Mouse (Mus musculus): ENCODE results near the gene Iqsec1. TPM values are rescaled to one million over a fixed set of nuclear protein-coding genes. Genes with fewer than 3 reads are reported as not detected.

Gene Iqsec1
- polyA plus RNA-seq, 1 experiment = 230 TPM

DNA sequence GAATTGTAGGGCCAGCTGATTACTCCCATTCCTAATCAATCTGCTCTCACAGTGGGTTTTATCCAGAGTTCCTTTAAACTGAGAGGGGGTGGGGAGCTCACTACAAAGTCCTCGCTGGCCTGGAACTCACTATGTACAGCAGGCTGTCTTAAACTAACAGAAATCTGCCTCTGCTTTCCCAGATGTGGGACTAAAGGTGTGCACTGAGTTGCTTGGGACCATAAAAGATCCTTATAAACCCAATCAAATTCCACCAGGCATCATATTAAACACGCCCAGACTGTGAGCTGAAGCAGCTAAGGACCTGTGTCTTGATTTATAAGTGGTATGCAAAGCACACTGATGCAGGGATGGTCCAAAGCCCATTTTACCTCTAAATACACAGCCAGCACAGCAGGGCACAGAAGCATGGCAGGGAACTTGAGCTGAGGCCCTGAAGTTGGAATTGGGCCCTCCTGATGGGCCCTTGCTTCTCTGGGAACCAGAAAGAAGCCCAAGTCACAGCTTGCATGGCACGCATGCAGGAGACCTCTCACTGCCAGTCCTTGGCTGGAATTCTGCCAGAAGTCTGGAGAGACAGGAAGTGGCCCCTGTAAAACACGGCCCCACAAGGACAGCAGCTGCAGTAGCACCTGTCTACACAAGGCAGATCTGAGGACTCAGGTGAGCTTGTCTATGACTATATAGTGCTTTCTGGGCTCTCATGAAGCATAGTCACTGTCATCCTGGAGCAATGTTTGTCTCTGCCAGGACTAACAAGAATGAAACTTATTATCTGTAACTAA lies 68.7 kb downstream of the Iqsec1 start:
- H3K36me3 ChIP-seq (ENCODE audit: control insufficient read depth, insufficient read depth, low read length) = no peaks in the 10 kb centered on the region
- WGBS = 47% methylated on average over 4 of the region's 4 CpGs
- DNase-seq (ENCODE audit: low read depth in 1 of 2, low spot score in 2 of 2) = no peak
- H3K27me3 ChIP-seq (ENCODE audit: control insufficient read depth, insufficient read depth, low read length) = no peaks in the 10 kb centered on the region
- no peak overlapping the region for H3K27ac ChIP-seq (ENCODE audit: insufficient read depth, low read length)
- H3K4me3 ChIP-seq (ENCODE audit: extremely low read depth, insufficient read depth, insufficient read length) = no peak overlapping the region
- no peak for TF ChIP-seq CTCF (IDR thresholded peaks at IDR 0.05; ENCODE audit: extremely low read depth, insufficient read depth, insufficient read length, insufficient replicate concordance)
- no peaks in the 10 kb centered on the region for H3K4me1 ChIP-seq (ENCODE audit: control insufficient read depth, insufficient read depth, insufficient read length)

DNA sequence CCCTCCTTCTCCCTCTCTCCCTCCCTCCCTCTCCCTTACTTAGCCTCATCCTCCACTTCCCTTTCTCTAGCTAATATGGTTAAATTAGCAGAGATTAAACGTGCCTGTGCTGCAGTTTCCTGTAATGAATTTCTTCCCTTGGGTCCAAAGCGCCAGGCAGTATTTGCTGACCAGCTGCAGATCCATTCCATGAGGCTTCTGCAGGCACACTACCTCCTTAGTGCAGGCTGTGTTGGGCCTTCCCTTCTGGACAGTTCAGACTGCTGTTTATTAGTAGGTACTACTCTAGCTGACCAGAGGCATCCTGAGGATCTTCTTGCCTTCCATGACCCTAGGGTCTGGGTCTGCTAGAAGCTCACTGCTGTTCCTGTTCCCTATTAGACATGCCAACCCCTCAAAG lies 72.9 kb downstream of the Iqsec1 start:
- H3K36me3 ChIP-seq (ENCODE audit: control insufficient read depth, insufficient read depth, low read length) = no peaks in the 10 kb centered on the region
- no peaks in the 10 kb centered on the region for H3K4me1 ChIP-seq (ENCODE audit: control insufficient read depth, insufficient read depth, insufficient read length)
- no peak for DNase-seq (ENCODE audit: low read depth in 1 of 2, low spot score in 2 of 2)
- no peaks in the 10 kb centered on the region for H3K27me3 ChIP-seq (ENCODE audit: control insufficient read depth, insufficient read depth, low read length)
- no peak overlapping the region for H3K4me3 ChIP-seq (ENCODE audit: extremely low read depth, insufficient read depth, insufficient read length)
- TF ChIP-seq POLR2A (IDR thresholded peaks at IDR 0.05; ENCODE audit: low read depth, low read length) (no peak), CTCF (IDR thresholded peaks at IDR 0.05; ENCODE audit: extremely low read depth, insufficient read depth, insufficient read length, insufficient replicate concordance) (no peak)
- H3K27ac ChIP-seq (ENCODE audit: insufficient read depth, low read length) = no peak overlapping the region
- WGBS = 42% methylated on average over 2 of the region's 2 CpGs

DNA sequence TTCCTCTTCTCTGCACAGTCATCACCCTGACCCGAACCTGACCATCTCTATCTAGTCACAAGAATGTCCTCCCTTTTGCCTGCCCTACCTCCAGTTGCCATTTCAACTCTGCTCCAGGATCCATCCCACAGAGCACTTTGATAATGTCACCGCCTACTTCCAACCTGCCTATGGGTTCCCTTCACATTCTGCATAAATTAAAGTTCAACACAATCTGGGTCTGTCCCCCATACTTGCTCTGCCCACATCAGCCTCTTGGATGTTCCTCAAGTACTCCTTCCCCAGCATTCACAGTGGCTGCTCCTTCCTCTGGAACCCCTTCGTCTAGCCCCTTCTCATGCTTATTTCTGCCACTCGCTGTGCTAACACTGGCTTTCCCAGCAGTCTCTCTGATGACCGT lies 74.7 kb downstream of the Iqsec1 start:
- no peak for TF ChIP-seq POLR2A (IDR thresholded peaks at IDR 0.05; ENCODE audit: low read depth, low read length)
- TF ChIP-seq CTCF (IDR thresholded peaks at IDR 0.05; ENCODE audit: extremely low read depth, insufficient read depth, insufficient read length, insufficient replicate concordance) = no peak
- Histone ChIP-seq H3K27ac (ENCODE audit: insufficient read depth, low read length) (no peak overlapping the region), H3K27me3 (ENCODE audit: control insufficient read depth, insufficient read depth, low read length) (no peaks in the 10 kb centered on the region), H3K4me3 (ENCODE audit: extremely low read depth, insufficient read depth, insufficient read length) (no peak overlapping the region), H3K36me3 (ENCODE audit: control insufficient read depth, insufficient read depth, low read length) (no peaks in the 10 kb centered on the region), H3K4me1 (ENCODE audit: control insufficient read depth, insufficient read depth, insufficient read length) (no peaks in the 10 kb centered on the region)
- 87% methylated on average over 5 of the region's 5 CpGs for WGBS
- DNase-seq (ENCODE audit: low read depth in 1 of 2, low spot score in 2 of 2) = no peak

DNA sequence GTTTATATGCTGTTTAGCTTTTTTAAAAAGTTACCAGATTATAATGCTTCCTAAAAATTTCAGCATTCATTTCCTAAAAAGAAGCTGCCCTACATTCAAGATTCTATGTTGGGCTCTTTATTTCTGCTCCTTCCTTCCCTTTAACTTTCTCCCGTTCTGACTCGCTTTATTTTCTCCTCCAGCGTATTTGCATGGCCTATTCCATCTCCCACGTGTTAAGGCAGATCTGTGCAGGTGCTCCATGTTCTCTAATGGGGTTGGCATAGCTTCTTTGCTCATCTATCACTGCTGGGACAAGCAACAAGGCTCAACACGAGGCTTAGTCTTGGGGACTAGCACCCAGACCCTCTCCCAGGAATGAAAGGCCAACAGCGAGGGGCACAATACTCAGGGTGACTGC lies 75.7 kb downstream of the Iqsec1 start:
- no peaks in the 10 kb centered on the region for H3K27me3 ChIP-seq (ENCODE audit: control insufficient read depth, insufficient read depth, low read length)
- H3K4me3 ChIP-seq (ENCODE audit: extremely low read depth, insufficient read depth, insufficient read length) = no peak overlapping the region
- DNase-seq (ENCODE audit: low read depth in 1 of 2, low spot score in 2 of 2) = no peak
- no peak overlapping the region for H3K27ac ChIP-seq (ENCODE audit: insufficient read depth, low read length)
- H3K36me3 ChIP-seq (ENCODE audit: control insufficient read depth, insufficient read depth, low read length) = no peaks in the 10 kb centered on the region
- TF ChIP-seq CTCF (IDR thresholded peaks at IDR 0.05; ENCODE audit: extremely low read depth, insufficient read depth, insufficient read length, insufficient replicate concordance) (no peak), POLR2A (IDR thresholded peaks at IDR 0.05; ENCODE audit: low read depth, low read length) (no peak)
- no peaks in the 10 kb centered on the region for H3K4me1 ChIP-seq (ENCODE audit: control insufficient read depth, insufficient read depth, insufficient read length)
- WGBS = 75% methylated on average over 6 of the region's 6 CpGs

DNA sequence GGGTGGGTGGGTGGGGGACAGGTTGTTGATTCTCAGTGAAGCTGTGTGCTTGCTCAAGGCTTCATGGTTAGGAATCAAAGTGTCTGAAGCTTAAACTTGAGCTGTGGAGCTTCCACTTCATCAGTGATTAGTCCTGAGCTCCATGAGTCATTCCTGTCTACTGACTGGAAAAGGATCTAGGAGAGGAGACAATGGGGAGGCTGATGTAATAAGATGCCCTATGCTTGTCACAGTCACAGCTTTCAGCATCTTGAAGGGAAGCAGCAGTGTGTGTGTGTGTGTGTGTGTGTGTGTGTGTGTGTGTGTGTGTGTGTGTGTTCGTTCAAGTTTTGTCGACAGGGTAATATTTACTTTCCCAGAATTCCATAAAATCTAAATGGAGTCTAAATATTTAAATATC lies 84.3 kb downstream of the Iqsec1 start:
- no peak for DNase-seq (ENCODE audit: low read depth in 1 of 2, low spot score in 2 of 2)
- H3K36me3 ChIP-seq (ENCODE audit: control insufficient read depth, insufficient read depth, low read length) = no peaks in the 10 kb centered on the region
- no peak for TF ChIP-seq CTCF (IDR thresholded peaks at IDR 0.05; ENCODE audit: extremely low read depth, insufficient read depth, insufficient read length, insufficient replicate concordance)
- TF ChIP-seq POLR2A (IDR thresholded peaks at IDR 0.05; ENCODE audit: low read depth, low read length) = no peak
- no peak overlapping the region for H3K4me3 ChIP-seq (ENCODE audit: extremely low read depth, insufficient read depth, insufficient read length)
- 78% methylated on average over 2 of the region's 2 CpGs for WGBS
- no peak overlapping the region for H3K27ac ChIP-seq (ENCODE audit: insufficient read depth, low read length)
- no peaks in the 10 kb centered on the region for H3K27me3 ChIP-seq (ENCODE audit: control insufficient read depth, insufficient read depth, low read length)
- H3K4me1 ChIP-seq (ENCODE audit: control insufficient read depth, insufficient read depth, insufficient read length) = no peaks in the 10 kb centered on the region

DNA sequence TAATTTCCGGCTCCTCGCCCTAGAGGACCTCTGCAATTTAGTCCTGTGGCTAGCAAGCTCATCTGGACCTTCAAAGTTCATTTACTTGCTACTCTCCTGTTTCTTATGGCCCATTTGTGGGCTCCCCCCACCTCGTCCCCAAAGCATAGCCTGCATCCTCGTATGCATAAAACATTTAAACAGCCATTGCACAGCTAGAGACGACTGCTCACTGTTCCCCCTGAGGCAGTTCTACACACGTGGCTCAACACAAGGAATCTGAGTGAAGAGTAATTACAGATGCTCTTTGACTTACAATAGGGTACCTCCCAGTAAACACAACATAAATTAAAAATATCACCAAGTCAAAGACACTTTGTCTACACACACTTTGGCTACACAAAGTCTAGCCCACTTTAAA lies 88.2 kb downstream of the Iqsec1 start:
- H3K4me3 ChIP-seq (ENCODE audit: extremely low read depth, insufficient read depth, insufficient read length) = no peak overlapping the region
- H3K27me3 ChIP-seq (ENCODE audit: control insufficient read depth, insufficient read depth, low read length) = no peaks in the 10 kb centered on the region
- no peak for DNase-seq (ENCODE audit: low read depth in 1 of 2, low spot score in 2 of 2)
- WGBS = 71% methylated on average over 6 of the region's 6 CpGs
- H3K27ac ChIP-seq (ENCODE audit: insufficient read depth, low read length) = no peak overlapping the region
- no peaks in the 10 kb centered on the region for H3K4me1 ChIP-seq (ENCODE audit: control insufficient read depth, insufficient read depth, insufficient read length)
- TF ChIP-seq POLR2A (IDR thresholded peaks at IDR 0.05; ENCODE audit: low read depth, low read length) (no peak), CTCF (IDR thresholded peaks at IDR 0.05; ENCODE audit: extremely low read depth, insufficient read depth, insufficient read length, insufficient replicate concordance) (no peak)
- no peaks in the 10 kb centered on the region for H3K36me3 ChIP-seq (ENCODE audit: control insufficient read depth, insufficient read depth, low read length)

DNA sequence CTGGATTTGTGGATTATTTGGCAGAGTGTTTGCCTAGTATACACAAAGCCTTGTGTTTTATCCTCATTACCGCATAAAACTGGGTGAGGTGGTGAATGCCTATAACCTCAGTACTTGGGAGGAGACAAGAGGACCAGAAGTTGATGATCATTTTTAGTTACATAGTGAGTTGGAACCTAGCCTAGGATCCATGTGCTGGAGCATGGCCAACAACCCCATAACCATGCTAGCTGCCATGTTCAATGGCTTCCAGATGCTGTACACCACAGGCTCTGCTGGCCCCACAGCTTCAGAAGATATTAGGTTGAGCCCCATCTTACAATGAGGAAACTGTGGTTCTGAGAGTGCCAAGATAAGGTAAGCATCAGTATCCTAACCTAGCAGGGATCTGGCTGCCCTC lies 89.2 kb downstream of the Iqsec1 start:
- 89% methylated on average over 1 of the region's 1 CpGs for WGBS
- DNase-seq (ENCODE audit: low read depth in 1 of 2, low spot score in 2 of 2) = no peak
- TF ChIP-seq CTCF (IDR thresholded peaks at IDR 0.05; ENCODE audit: extremely low read depth, insufficient read depth, insufficient read length, insufficient replicate concordance) (no peak), POLR2A (IDR thresholded peaks at IDR 0.05; ENCODE audit: low read depth, low read length) (no peak)
- Histone ChIP-seq H3K36me3 (ENCODE audit: control insufficient read depth, insufficient read depth, low read length) (no peaks in the 10 kb centered on the region), H3K27ac (ENCODE audit: insufficient read depth, low read length) (no peak overlapping the region), H3K27me3 (ENCODE audit: control insufficient read depth, insufficient read depth, low read length) (no peaks in the 10 kb centered on the region), H3K4me1 (ENCODE audit: control insufficient read depth, insufficient read depth, insufficient read length) (no peaks in the 10 kb centered on the region), H3K4me3 (ENCODE audit: extremely low read depth, insufficient read depth, insufficient read length) (no peak overlapping the region)

Data from spleen, adult 2 months (tissue).